Mouse (Mus musculus) liver, embryonic 14.5 days (tissue): Measurements from ENCODE around the gene Dnah5. TPM values are rescaled to one million over a fixed set of nuclear protein-coding genes. Genes with fewer than 3 reads are reported as not detected.

Source experiments
- ATAC-seq: fragments of 200-750 bp; cut with Nextera tagmentation; 2 replicates; pipeline ENCODE4 v1.8.0; 2017; ENCODE audit warnings: moderate number of reproducible peaks, mild to moderate bottlenecking, moderate library complexity; ENCODE audit not compliant: insufficient read depth
- DNase-seq, 3 experiments: peaks; one replicate each; pipeline ENCODE4 v3.0.0-alpha.2; 2012 to 2013; ENCODE audit warnings: low read depth in 3 of 3, low spot score in 3 of 3
- H3K27ac ChIP-seq: fragments of 300-500 bp; sonication (generic); 2 replicates; pipeline ENCODE4 v1.5.1; 2014; ENCODE audit warnings: moderate library complexity, mild to moderate bottlenecking, control low read depth, inconsistent platforms
- H3K27me3 ChIP-seq: fragments of 300-500 bp; sonication (generic); 2 replicates; pipeline ENCODE4 v1.6.1; 2014; ENCODE audit warnings: mild to moderate bottlenecking, low read length, moderate library complexity; ENCODE audit not compliant: control insufficient read depth, insufficient read depth
- H3K36me3 ChIP-seq: fragments of 300-500 bp; sonication (generic); replicated peaks from 2 replicates; pipeline ENCODE4 v1.6.1; 2014; ENCODE audit warnings: low read depth; ENCODE audit not compliant: control insufficient read depth, insufficient read depth
- H3K4me1 ChIP-seq, 2 experiments: fragments of 200-500 bp in 1 of 2; fragments of 300-500 bp in 1 of 2; sonication (generic) in 1 of 2; replicated peaks; 2 replicates each; pipeline ENCODE4 v1.6.1; 2012 to 2014; ENCODE audit warnings: antibody characterized with exemption in 1 of 2, inconsistent platforms in 1 of 2, low read length in 1 of 2; ENCODE audit not compliant: control insufficient read depth in 2 of 2, insufficient read depth in 2 of 2
- H3K4me2 ChIP-seq: fragments of 300-500 bp; sonication (generic); 2 replicates; pipeline ENCODE4 v1.6.1; 2014; ENCODE audit warnings: low read depth, mild to moderate bottlenecking, control low read depth, moderate library complexity
- H3K4me3 ChIP-seq, 2 experiments: fragments of 200-500 bp in 1 of 2; fragments of 300-500 bp in 1 of 2; sonication (generic) in 1 of 2; 2 replicates each; pipeline ENCODE4 v1.5.1; 2012 to 2014; ENCODE audit warnings: low read depth in 2 of 2, low read length in 2 of 2, mild to moderate bottlenecking in 2 of 2, control low read depth in 1 of 2, inconsistent platforms in 1 of 2, moderate library complexity in 1 of 2; ENCODE audit not compliant: insufficient read depth in 1 of 2
- H3K9ac ChIP-seq: fragments of 300-500 bp; sonication (generic); replicated peaks from 2 replicates; pipeline ENCODE4 v1.6.1; 2014; ENCODE audit warnings: mild to moderate bottlenecking, control low read depth, moderate library complexity
- H3K9me3 ChIP-seq: fragments of 300-500 bp; sonication (generic); 2 replicates; pipeline ENCODE4 v1.6.1; 2016; ENCODE audit warnings: low read length, mixed read lengths; ENCODE audit not compliant: control insufficient read depth
- CTCF ChIP-seq: IDR thresholded peaks from 2 replicates; pipeline ENCODE4 v1.5.1; 2016; ENCODE audit warnings: antibody characterized with exemption, low read depth, control low read depth
- EP300 ChIP-seq: IDR thresholded peaks from 2 replicates; pipeline ENCODE4 v1.6.1; 2016; ENCODE audit warnings: antibody characterized with exemption, low read depth
- WGBS: fragments of 180-500 bp; shearing (Covaris S2); extraction: QIAGEN DNeasy Blood & Tissue Kit; methylation state at CpG from one replicate; pipeline ENCODE4 v1.1.7; 2014; ENCODE audit not compliant: insufficient replicate concordance; 5-methylcytosine and 5-hydroxymethylcytosine counted together
- polyA plus RNA-seq, 2 experiments: library from polyadenylated mRNA; depleted of rRNA in 1 of 2; stranded (reverse) in 1 of 2; unstranded in 1 of 2; fragments of >200 nt; fragmentation: Nextera tagmentation in 1 of 2; extraction: Ambion mirVana in 1 of 2; gene quantifications; 2 replicates each; pipeline versions ENCODE4 v1.2.1 to v1.2.3; 2012 to 2014

The Dnah5 gene
- polyA plus RNA-seq, 2 experiments, result under 0.01 TPM; not detected in 1

DNA sequence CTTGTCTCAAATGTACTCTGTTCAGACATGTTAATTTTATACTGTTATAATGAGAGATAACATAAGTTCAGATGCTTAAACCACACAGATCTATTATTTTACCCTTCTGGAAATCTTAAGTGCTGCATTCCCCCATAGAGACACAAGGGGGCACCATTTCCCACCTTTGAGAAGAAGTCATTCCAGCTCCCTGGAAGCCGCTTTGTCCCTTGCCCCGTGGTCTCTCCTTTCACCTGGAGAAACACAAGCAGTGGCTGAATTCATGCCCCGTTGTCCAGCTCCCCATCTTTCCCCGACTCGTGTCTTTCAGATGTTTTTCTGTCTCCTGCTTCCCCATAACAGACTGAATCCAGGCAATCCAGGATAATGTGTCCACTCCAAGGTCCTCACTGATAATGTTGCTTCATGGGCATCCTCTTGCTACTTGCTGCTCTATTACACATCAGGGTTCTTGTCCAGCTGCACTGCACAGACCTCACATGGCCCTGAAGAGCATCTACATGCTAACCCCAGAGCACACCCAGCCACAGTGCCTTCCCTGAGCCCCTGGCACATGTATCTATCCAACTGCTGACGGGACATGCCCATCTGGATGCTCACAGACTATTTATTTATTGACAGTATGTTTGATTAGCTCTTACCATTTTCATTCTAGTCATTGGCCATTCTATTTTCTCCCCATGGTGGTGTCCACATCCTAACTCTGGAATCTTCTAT is 112.4 kb downstream of the Dnah5 start:
- H3K9ac ChIP-seq, result no peak overlapping the region
- no peak for ATAC-seq
- DNase-seq, result no peak
- no peak overlapping the region for H3K4me2 ChIP-seq
- H3K9me3 ChIP-seq, result no peaks in the 10 kb centered on the region
- no peak overlapping the region for H3K27ac ChIP-seq
- no peaks in the 10 kb centered on the region for H3K36me3 ChIP-seq
- H3K4me1 ChIP-seq, result no peaks in the 10 kb centered on the region
- 17% methylated on average over 6 of the region's 6 CpGs for whole genome bisulfite sequencing
- TF ChIP-seq CTCF (peak; percentile 64), EP300 (no peak)
- H3K27me3 ChIP-seq, result no peaks in the 10 kb centered on the region
- no peak overlapping the region for H3K4me3 ChIP-seq

GRCm38 (mm10) chr15:28322533-28322932 is 119.0 kb downstream of the Dnah5 start:
- H3K27me3 ChIP-seq, result no peaks in the 10 kb centered on the region
- H3K9ac ChIP-seq, result no peak overlapping the region
- H3K4me2 ChIP-seq, result no peak overlapping the region
- no peak for DNase-seq
- no peak for ATAC-seq
- no peak overlapping the region for H3K4me3 ChIP-seq
- H3K9me3 ChIP-seq, result no peaks in the 10 kb centered on the region
- H3K27ac ChIP-seq, result no peak overlapping the region
- H3K4me1 ChIP-seq, result no peaks in the 10 kb centered on the region
- TF ChIP-seq CTCF (no peak), EP300 (no peak)
- H3K36me3 ChIP-seq, result no peaks in the 10 kb centered on the region
- 62% methylated on average over 7 of the region's 7 CpGs for WGBS

GRCm38 (mm10) chr15:28326985-28327384 is 123.4 kb downstream of the Dnah5 start:
- Histone ChIP-seq H3K4me2 (no peak overlapping the region), H3K9me3 (no peaks in the 10 kb centered on the region), H3K4me1 (no peaks in the 10 kb centered on the region), H3K27ac (no peak overlapping the region), H3K9ac (no peak overlapping the region), H3K27me3 (no peaks in the 10 kb centered on the region), H3K36me3 (no peaks in the 10 kb centered on the region), H3K4me3 (no peak overlapping the region)
- TF ChIP-seq CTCF, result no peak
- no peak for TF ChIP-seq EP300
- ATAC-seq (no peak), DNase-seq (no peak)
- WGBS, result 67% methylated on average over 7 of the region's 7 CpGs

DNA sequence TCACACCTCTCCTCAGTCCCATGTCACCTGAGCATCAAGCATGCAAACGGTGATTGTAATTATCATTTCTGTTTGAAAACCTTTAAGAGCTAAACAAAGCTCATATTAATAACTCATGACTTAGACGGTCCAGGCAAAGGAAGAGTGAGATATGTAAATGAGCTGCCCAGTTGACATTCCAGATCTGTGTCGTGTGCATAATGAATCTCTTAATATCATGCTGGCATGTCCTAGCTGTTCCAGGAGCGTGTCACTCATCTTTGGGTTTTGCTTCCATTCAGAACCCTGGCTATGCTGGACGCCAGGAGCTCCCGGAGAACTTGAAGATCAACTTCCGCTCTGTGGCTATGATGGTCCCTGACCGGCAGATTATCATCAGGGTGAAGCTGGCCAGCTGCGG is 123.9 kb downstream of the Dnah5 start:
- TF ChIP-seq CTCF, result no peak
- no peak for TF ChIP-seq EP300
- Histone ChIP-seq H3K27ac (no peak overlapping the region), H3K4me2 (no peak overlapping the region), H3K36me3 (no peaks in the 10 kb centered on the region), H3K27me3 (no peaks in the 10 kb centered on the region), H3K9ac (no peak overlapping the region), H3K9me3 (no peaks in the 10 kb centered on the region), H3K4me1 (no peaks in the 10 kb centered on the region), H3K4me3 (no peak overlapping the region)
- ATAC-seq, result no peak
- DNase-seq, result no peak
- 64% methylated on average over 9 of the region's 9 CpGs for WGBS

DNA sequence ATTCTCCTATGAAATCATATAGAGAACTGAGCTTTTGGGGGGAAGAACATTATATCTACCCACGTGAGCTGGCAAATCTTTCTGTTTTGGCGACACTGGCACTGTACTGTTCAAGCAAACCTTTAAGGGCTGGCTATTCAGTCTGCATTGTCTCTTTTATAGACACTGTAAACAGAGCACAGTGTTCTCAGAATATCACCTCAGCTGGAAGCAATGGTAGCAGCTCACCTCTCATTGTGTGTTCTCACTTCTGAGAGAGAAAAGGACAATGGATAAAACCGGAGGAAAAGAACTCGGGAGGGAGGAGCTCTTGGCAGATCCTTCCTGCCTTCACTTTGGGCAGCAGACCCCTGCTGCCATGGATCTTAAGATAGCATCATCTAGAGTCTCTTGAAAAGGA is 137.6 kb downstream of the Dnah5 start:
- 39% methylated on average over 4 of the region's 4 CpGs for WGBS

More for the DNA sequence above, 137.6 kb downstream of the Dnah5 start:
- Histone ChIP-seq H3K9me3 (no peaks in the 10 kb centered on the region), H3K4me3 (no peak overlapping the region), H3K36me3 (no peaks in the 10 kb centered on the region), H3K27me3 (no peaks in the 10 kb centered on the region), H3K27ac (no peak overlapping the region), H3K4me2 (no peak overlapping the region), H3K4me1 (no peaks in the 10 kb centered on the region), H3K9ac (no peak overlapping the region)
- ATAC-seq, result no peak
- TF ChIP-seq CTCF (no peak), EP300 (no peak)
- DNase-seq, result no peak
